Mouse (Mus musculus) heart, embryonic 12.5 days (tissue): ENCODE results near the gene Ankrd65. TPM values are rescaled to one million over a fixed set of nuclear protein-coding genes. Genes with fewer than 3 reads are reported as not detected.
"Not testable (repeated sequence)": the region's sequence is repeated elsewhere in the genome, so short reads cannot be mapped to it uniquely, and the experiment has no call there.

ENCODE experiments used
- ATAC-seq: fragments of 200-750 bp; cut with Nextera tagmentation; 2 replicates; pipeline ENCODE4 v1.8.0; 2017; ENCODE audit warnings: moderate TSS enrichment, moderate library complexity; ENCODE audit not compliant: insufficient number of reproducible peaks, low FRiP score
- H3K27ac ChIP-seq: fragments of 300-500 bp; sonication (generic); 2 replicates; pipeline ENCODE4 v1.5.1; 2016; ENCODE audit warnings: mild to moderate bottlenecking, moderate library complexity; ENCODE audit not compliant: poor library complexity, severe bottlenecking
- H3K27me3 ChIP-seq: fragments of 300-500 bp; sonication (generic); replicated peaks from 2 replicates; pipeline ENCODE4 v1.6.1; 2016; ENCODE audit warnings: mild to moderate bottlenecking, moderate library complexity
- H3K36me3 ChIP-seq: fragments of 300-500 bp; sonication (generic); 2 replicates; pipeline ENCODE4 v1.6.1; 2016; ENCODE audit warnings: mild to moderate bottlenecking, moderate library complexity
- H3K4me1 ChIP-seq: fragments of 300-500 bp; sonication (generic); replicated peaks from 2 replicates; pipeline ENCODE4 v1.6.1; 2016; ENCODE audit warnings: mild to moderate bottlenecking
- H3K4me2 ChIP-seq: fragments of 300-500 bp; sonication (generic); 2 replicates; pipeline ENCODE4 v1.6.1; 2016; ENCODE audit warnings: mild to moderate bottlenecking, moderate library complexity
- H3K4me3 ChIP-seq: fragments of 300-500 bp; sonication (generic); 2 replicates; pipeline ENCODE4 v1.5.1; 2016; ENCODE audit warnings: mild to moderate bottlenecking
- H3K9ac ChIP-seq: fragments of 300-500 bp; sonication (generic); 2 replicates; pipeline ENCODE4 v1.6.1; 2016; ENCODE audit warnings: mild to moderate bottlenecking, moderate library complexity
- H3K9me3 ChIP-seq: fragments of 300-500 bp; sonication (generic); replicated peaks from 2 replicates; pipeline ENCODE4 v1.6.1; 2016; ENCODE audit warnings: mild to moderate bottlenecking, moderate library complexity
- WGBS: fragments of 180-500 bp; shearing (Covaris S2); methylation state at CpG from one replicate; pipeline ENCODE4 v1.1.7; 2016; 5-methylcytosine and 5-hydroxymethylcytosine counted together
- polyA plus RNA-seq: library from polyadenylated mRNA; unstranded; fragments of >200 nt; fragmentation: Nextera tagmentation; extraction: Ambion mirVana; gene quantifications from 2 replicates; pipeline ENCODE4 v1.2.1, GENCODE M21; 2016

Gene Ankrd65
- not detected in 2 replicates for polyA plus RNA-seq

DNA sequence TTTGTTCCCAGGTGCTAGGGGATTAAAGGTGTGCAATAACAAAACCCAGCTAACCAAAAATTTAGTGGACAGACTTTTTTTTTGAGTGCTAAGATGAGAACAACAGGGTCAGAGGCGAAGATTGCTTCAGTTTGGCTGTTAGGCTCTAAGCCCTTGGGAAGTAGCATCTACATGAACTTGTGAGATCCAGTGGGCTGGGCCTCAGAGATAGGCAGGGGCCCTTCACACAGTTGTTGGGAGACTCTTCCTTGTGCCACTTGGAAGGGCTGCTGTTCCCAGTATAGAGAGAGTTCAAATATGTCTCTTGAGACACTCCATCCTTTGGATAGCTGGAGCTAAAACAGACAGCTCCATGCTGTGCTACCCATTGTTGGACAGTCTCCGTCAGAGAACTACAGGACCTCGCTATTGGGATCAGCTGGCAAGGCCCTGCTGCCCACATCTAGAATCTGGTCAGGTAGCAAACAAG is at the start of gene Ankrd65:
Ankrd65 (plus strand) TSS at position 419 of the 469 bp plus-strand sequence.
- Histone ChIP-seq H3K4me3 (no peak within 1 kb of the TSS), H3K9me3 (no peaks in the 10 kb centered on the region), H3K9ac (no peak within 1 kb of the TSS), H3K4me1 (peaks cover 14% of the 10 kb centered on the region), H3K27ac (no peak within 1 kb of the TSS), H3K36me3 (no peaks in the 10 kb centered on the region), H3K27me3 (peaks cover 16% of the 10 kb centered on the region), H3K4me2 (no peak within 1 kb of the TSS)
- 87% methylated on average over 3 of the region's 3 CpGs for WGBS
- no peak for ATAC-seq

DNA sequence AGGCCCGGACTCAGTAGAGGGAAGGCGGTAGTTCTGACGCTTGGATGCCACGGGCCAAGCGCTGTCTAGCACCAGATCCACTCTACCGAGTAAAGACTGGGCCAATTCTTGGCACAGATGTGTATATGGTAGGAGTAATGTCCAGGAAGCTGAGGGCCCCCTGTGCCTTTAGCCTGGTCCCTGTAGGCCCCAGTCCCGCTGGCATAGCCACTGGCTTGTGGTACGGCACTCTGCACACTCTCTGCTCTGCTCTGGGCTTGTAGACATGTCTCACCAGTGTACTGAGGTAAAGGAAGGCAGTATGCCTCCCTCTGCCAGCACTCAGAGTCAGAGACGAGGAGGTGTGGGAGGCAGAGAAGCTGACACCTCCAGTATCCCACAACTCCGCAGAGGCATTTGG is 49.6 kb upstream of the Ankrd65 start:
- ATAC-seq, H3K9ac ChIP-seq, H3K9me3 ChIP-seq, H3K4me2 ChIP-seq, H3K4me3 ChIP-seq, H3K27me3 ChIP-seq, H3K27ac ChIP-seq: not testable (repeated sequence)
- WGBS = 84% methylated on average over 10 of the region's 10 CpGs
- Histone ChIP-seq H3K36me3 (peaks cover 74% of the 10 kb centered on the region), H3K4me1 (peaks cover 17% of the 10 kb centered on the region)

GRCm38 (mm10) chr4:155742684-155743083 is 47.6 kb upstream of the Ankrd65 start:
- no peaks in the 10 kb centered on the region for H3K9me3 ChIP-seq
- no peak overlapping the region for H3K27ac ChIP-seq
- no peak overlapping the region for H3K4me3 ChIP-seq
- peaks cover 82% of the 10 kb centered on the region for H3K36me3 ChIP-seq
- no peaks in the 10 kb centered on the region for H3K27me3 ChIP-seq
- H3K4me1 ChIP-seq = 0 out of 2 replicates have a peak, but pooled peaks cover 7% of the 10 kb centered on the region
- WGBS = 89% methylated on average over 5 of the region's 5 CpGs
- no peak overlapping the region for H3K4me2 ChIP-seq
- no peak for ATAC-seq
- H3K9ac ChIP-seq = no peak overlapping the region

- no peaks in the 10 kb centered on the region for H3K27me3 ChIP-seq
- no peak for ATAC-seq
Observed at GRCm38 (mm10) chr4:155744474-155744873, 45.8 kb upstream of the Ankrd65 start.

DNA sequence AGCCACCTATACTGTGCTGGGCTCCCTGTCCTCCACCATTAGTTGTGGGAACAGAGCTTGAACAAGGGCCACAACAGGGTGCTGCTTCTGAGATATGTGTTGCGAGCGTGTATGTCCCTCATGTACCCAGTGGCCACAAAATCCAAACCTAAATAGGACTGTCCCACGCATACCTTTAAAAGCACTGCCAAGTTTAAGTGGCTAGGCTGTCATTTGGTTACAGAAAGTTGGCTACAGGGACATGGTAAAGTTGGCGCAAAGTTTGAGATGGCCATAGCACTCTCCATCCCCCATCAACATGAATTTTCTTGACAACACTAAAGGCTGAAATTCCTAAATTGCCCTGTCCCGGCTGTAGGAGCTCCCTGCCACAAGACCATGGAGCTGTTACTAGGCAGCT is 45.1 kb upstream of the Ankrd65 start:
- ATAC-seq = no peak
- no peak overlapping the region for H3K4me2 ChIP-seq
- H3K36me3 ChIP-seq = peaks cover 97% of the 10 kb centered on the region
- WGBS = 90% methylated on average over 5 of the region's 5 CpGs
- H3K4me1 ChIP-seq = no peaks in the 10 kb centered on the region
- no peaks in the 10 kb centered on the region for H3K27me3 ChIP-seq
- H3K9me3 ChIP-seq = no peaks in the 10 kb centered on the region
- H3K9ac ChIP-seq = no peak overlapping the region
- H3K27ac ChIP-seq = no peak overlapping the region
- H3K4me3 ChIP-seq = no peak overlapping the region

More at GRCm38 (mm10) chr4:155744474-155744873, 45.8 kb upstream of the Ankrd65 start:
- WGBS = 90% methylated on average over 8 of the region's 8 CpGs
- Histone ChIP-seq H3K9ac (no peak overlapping the region), H3K9me3 (no peaks in the 10 kb centered on the region), H3K4me2 (no peak overlapping the region), H3K27ac (no peak overlapping the region), H3K4me1 (no peaks in the 10 kb centered on the region), H3K36me3 (peaks cover 97% of the 10 kb centered on the region), H3K4me3 (no peak overlapping the region)

GRCm38 (mm10) chr4:155746036-155746548 is 44.1 kb upstream of the Ankrd65 start:
- no peak overlapping the region for H3K27ac ChIP-seq
- H3K9ac ChIP-seq = no peak overlapping the region
- peaks cover 97% of the 10 kb centered on the region for H3K36me3 ChIP-seq
- H3K9me3 ChIP-seq = no peaks in the 10 kb centered on the region
- no peak overlapping the region for H3K4me3 ChIP-seq
- H3K4me2 ChIP-seq = no peak overlapping the region
- ATAC-seq = no peak
- 87% methylated on average over 8 of the region's 8 CpGs for WGBS
- H3K4me1 ChIP-seq = no peaks in the 10 kb centered on the region
- no peaks in the 10 kb centered on the region for H3K27me3 ChIP-seq

- Histone ChIP-seq H3K9me3 (no peaks in the 10 kb centered on the region), H3K27me3 (no peaks in the 10 kb centered on the region), H3K9ac (no peak overlapping the region), H3K4me2 (no peak overlapping the region), H3K36me3 (peaks cover 97% of the 10 kb centered on the region), H3K4me1 (no peaks in the 10 kb centered on the region), H3K4me3 (no peak overlapping the region), H3K27ac (no peak overlapping the region)
- ATAC-seq = no peak
- 89% methylated on average over 17 of the region's 17 CpGs for whole genome bisulfite sequencing
Observed at GRCm38 (mm10) chr4:155746575-155747490, 43.4 kb upstream of the Ankrd65 start.

GRCm38 (mm10) chr4:155757011-155757410 is 33.2 kb upstream of the Ankrd65 start:
- no peak for ATAC-seq
- Histone ChIP-seq H3K36me3 (peaks cover 54% of the 10 kb centered on the region), H3K4me3 (no peak overlapping the region), H3K4me2 (no peak overlapping the region), H3K27me3 (no peaks in the 10 kb centered on the region), H3K9ac (peak overlapping the region; percentile 40; the same call in 1 of the 2 replicates), H3K9me3 (no peaks in the 10 kb centered on the region), H3K27ac (no peak overlapping the region), H3K4me1 (peaks cover 32% of the 10 kb centered on the region)
- 78% methylated on average over 12 of the region's 12 CpGs for WGBS

- peak overlapping the region; percentile 100 for H3K4me2 ChIP-seq
- WGBS = 2% methylated on average over 10 of the region's 10 CpGs
- peak overlapping the region; percentile 92 for H3K9ac ChIP-seq
- H3K36me3 ChIP-seq = peaks cover 26% of the 10 kb centered on the region
- H3K4me1 ChIP-seq = peaks cover 32% of the 10 kb centered on the region
- H3K27me3 ChIP-seq = no peaks in the 10 kb centered on the region
- H3K9me3 ChIP-seq = no peaks in the 10 kb centered on the region
- H3K27ac ChIP-seq = peak overlapping the region; percentile 76
- ATAC-seq = no peak
- peak overlapping the region; percentile 87 for H3K4me3 ChIP-seq
Observed at GRCm38 (mm10) chr4:155759862-155760612, 30.2 kb upstream of the Ankrd65 start.

- peak; percentile 99 for ATAC-seq
- no peaks in the 10 kb centered on the region for H3K27me3 ChIP-seq
- H3K4me1 ChIP-seq = peaks cover 32% of the 10 kb centered on the region
- WGBS = under 1% methylated on average over 68 of the region's 68 CpGs
- peak within 1 kb of the TSS; percentile 100 for H3K4me2 ChIP-seq
- peak within 1 kb of the TSS; percentile 92 for H3K9ac ChIP-seq
- no peaks in the 10 kb centered on the region for H3K9me3 ChIP-seq
- H3K4me3 ChIP-seq = peak within 1 kb of the TSS; percentile 87
- peak within 1 kb of the TSS; percentile 76 for H3K27ac ChIP-seq
- peaks cover 19% of the 10 kb centered on the region for H3K36me3 ChIP-seq
Observed at GRCm38 (mm10) chr4:155760613-155761355, 29.5 kb upstream of the Ankrd65 start, which contains the start of gene Atad3a. TSS of gene Atad3a (minus strand) at chr4:155761093.
